Mouse (Mus musculus) cerebellum, adult 2 months (tissue): Measurements from ENCODE around the gene Mrpl44. TPM values are rescaled to one million over a fixed set of nuclear protein-coding genes. Genes with fewer than 3 reads are reported as not detected.
A peak's percentile ranks its signal among the peaks of the same experiment; 100 is the strongest.

Experiments used
- DNase-seq, 2 experiments: peaks; one replicate each; pipeline ENCODE4 v3.0.0; 2021
- H3K27ac ChIP-seq: fragments of 200-500 bp; 2 replicates; pipeline ENCODE4 v1.5.1; 2012; ENCODE audit warnings: low read length, control low read depth, inconsistent platforms; ENCODE audit not compliant: insufficient read depth
- H3K27me3 ChIP-seq: fragments of 200-500 bp; 2 replicates; pipeline ENCODE4 v1.6.1; 2012; ENCODE audit warnings: inconsistent platforms, mild to moderate bottlenecking, low read length, moderate library complexity; ENCODE audit not compliant: control insufficient read depth, insufficient read depth
- H3K4me1 ChIP-seq: fragments of 200-500 bp; 2 replicates; pipeline ENCODE4 v1.6.1; 2011; ENCODE audit warnings: low read length; ENCODE audit not compliant: control insufficient read depth, insufficient read depth
- H3K4me3 ChIP-seq: fragments of 200-500 bp; replicated peaks from 2 replicates; pipeline ENCODE3; 2011; ENCODE audit warnings: mild to moderate bottlenecking, low read depth, low read length, control low read depth; ENCODE audit not compliant: insufficient read depth
- CTCF ChIP-seq: fragments of 200-500 bp; IDR thresholded peaks from 2 replicates; pipeline ENCODE4 v1.5.1; 2011; ENCODE audit warnings: low read depth, mild to moderate bottlenecking, control low read depth, low read length, moderate library complexity, borderline replicate concordance; ENCODE audit not compliant: insufficient read depth
- POLR2A ChIP-seq: fragments of 200-500 bp; IDR thresholded peaks from 2 replicates; pipeline ENCODE4 v1.6.1; 2011; ENCODE audit warnings: low read length, control low read depth, borderline replicate concordance; ENCODE audit not compliant: insufficient read depth
- WGBS: fragments of 180-500 bp; shearing (Covaris S2); methylation state at CpG from one replicate; pipeline ENCODE4 v1.1.7; 2018; 5-methylcytosine and 5-hydroxymethylcytosine counted together
- polyA plus RNA-seq: library from polyadenylated mRNA; depleted of rRNA; stranded (reverse); fragments of >200 nt; gene quantifications from 2 replicates; pipeline ENCODE4 v1.2.3, GENCODE M21; 2012

Gene Mrpl44
- polyA plus RNA-seq, 1 experiment, result 29.5 TPM

DNA sequence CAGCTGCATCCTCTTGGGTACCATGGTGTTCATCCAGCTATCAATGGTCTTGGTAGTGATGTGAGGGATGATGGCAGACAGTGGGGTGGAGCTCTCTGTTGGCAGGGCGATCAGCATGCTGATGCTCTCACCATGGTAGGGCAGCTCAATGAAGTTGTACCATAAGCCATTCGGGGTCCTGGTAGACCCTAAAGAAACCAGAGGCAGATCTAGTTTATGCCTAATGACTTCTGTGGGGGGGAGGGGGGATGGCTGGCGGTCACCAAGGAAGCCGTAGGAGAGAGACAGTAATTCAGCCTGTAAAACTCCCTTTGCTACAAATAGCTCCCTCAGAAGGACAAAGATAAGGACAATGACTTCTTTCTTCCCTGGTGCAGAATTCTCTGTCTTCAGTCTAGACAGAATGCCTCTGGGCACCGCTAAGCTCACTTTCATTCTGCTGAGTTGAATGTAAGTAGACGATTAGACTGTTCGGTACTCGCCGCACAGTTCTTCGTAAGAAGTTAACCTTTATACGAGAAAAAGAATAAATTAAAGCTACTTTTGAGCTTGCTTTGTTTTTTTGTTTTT is 27.1 kb downstream of the Mrpl44 start:
- H3K4me1 ChIP-seq, result no peaks in the 10 kb centered on the region
- H3K4me3 ChIP-seq, result no peak overlapping the region
- no peak overlapping the region for H3K27ac ChIP-seq
- H3K27me3 ChIP-seq, result no peaks in the 10 kb centered on the region
- TF ChIP-seq CTCF (no peak), POLR2A (no peak)
- WGBS, result 66% methylated on average over 11 of the region's 11 CpGs
- DNase-seq, result no peak

DNA sequence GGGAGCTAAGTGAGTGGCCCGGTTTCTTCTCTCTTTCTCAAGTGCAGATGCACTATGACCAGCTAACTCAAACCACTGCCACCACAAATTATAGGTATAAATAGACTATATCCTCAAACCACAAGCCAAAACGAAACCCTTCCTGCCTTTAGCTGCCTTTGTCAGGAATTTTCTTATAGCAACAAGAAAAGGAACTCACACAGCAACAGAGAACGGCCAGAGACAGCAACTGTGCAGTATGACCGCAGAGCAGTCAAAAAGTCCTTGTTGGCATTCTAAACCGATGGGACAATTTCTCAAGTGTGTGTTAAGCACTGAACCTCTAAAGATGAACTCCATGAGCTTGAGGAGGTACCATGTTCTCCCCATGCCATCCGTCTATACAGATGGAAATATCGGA is 27.8 kb downstream of the Mrpl44 start:
- Histone ChIP-seq H3K27ac (no peak overlapping the region), H3K4me1 (no peaks in the 10 kb centered on the region), H3K27me3 (no peaks in the 10 kb centered on the region), H3K4me3 (no peak overlapping the region)
- TF ChIP-seq POLR2A (no peak), CTCF (no peak)
- DNase-seq, result no peak
- WGBS, result 82% methylated on average over 7 of the region's 7 CpGs

DNA sequence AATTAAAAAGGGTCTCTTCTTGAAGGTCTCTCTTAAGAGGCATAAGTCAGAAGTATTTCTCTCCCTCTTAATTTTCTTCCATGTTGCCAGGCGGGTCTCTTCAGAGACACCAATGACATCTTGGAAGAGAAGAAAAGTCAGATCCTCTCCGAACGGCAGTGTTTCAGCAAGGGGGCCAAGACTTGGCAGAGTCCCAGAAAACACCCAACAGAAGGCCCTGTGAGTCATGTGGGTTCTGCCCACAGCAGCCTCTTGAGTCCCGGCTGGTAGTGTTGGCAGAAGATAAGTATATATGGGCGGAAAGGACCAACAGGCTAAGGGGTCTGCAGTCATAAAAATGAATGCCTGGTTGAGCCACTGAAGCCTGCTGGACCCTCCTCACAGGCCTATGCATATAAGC is 31.0 kb downstream of the Mrpl44 start:
- no peak overlapping the region for H3K4me3 ChIP-seq
- WGBS, result 26% methylated on average over 5 of the region's 5 CpGs
- TF ChIP-seq CTCF (no peak), POLR2A (no peak)
- H3K27me3 ChIP-seq, result no peaks in the 10 kb centered on the region
- no peaks in the 10 kb centered on the region for H3K4me1 ChIP-seq
- H3K27ac ChIP-seq, result no peak overlapping the region
- DNase-seq, result no peak

DNA sequence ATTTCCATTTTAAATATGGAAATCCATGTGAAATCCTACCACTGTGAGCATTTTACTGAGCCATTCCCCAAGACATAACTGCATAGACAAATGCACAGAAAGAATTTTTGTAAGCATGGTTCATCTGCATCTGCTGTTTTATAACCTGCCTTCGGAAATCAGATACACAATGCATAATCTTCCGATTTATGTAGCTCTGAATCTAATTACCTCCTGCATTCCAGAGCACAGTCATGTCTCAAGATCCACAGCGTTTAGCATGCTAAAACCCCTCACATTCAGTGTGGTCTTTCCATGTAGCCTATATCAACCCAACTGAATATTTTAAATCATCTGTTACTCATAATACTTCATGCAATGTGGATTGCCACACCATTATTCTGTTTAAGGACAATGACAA is 33.6 kb downstream of the Mrpl44 start:
- TF ChIP-seq CTCF (no peak), POLR2A (no peak)
- 80% methylated on average over 3 of the region's 3 CpGs for WGBS

DNA sequence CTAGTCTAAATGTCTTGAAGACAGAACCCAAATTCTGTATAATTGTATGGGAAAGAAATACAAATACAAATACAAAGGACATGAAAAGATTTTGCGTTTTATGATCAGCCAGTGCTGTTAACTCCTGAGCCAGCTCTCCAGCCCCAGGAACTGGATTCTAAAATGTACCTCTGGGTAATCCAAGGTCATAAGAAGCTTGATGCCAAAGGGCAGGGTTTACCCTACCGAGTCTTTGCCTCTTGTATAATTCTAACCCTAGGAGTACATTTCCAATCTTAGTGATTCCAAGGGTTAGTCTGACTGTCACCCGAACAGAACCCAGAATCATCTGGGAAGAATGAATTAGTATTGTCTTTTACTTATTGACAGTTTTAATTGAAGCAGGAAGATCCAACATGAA is 39.6 kb downstream of the Mrpl44 start:
- TF ChIP-seq CTCF (no peak), POLR2A (no peak)
- 93% methylated on average over 3 of the region's 3 CpGs for WGBS
- H3K4me3 ChIP-seq, result no peak overlapping the region
- no peak overlapping the region for H3K27ac ChIP-seq
- no peak for DNase-seq
- H3K4me1 ChIP-seq, result no peaks in the 10 kb centered on the region
- H3K27me3 ChIP-seq, result no peaks in the 10 kb centered on the region

More for the DNA sequence above, 33.6 kb downstream of the Mrpl44 start:
- H3K4me3 ChIP-seq, result no peak overlapping the region
- H3K27ac ChIP-seq, result no peak overlapping the region
- no peaks in the 10 kb centered on the region for H3K4me1 ChIP-seq
- no peaks in the 10 kb centered on the region for H3K27me3 ChIP-seq
- DNase-seq, result no peak

DNA sequence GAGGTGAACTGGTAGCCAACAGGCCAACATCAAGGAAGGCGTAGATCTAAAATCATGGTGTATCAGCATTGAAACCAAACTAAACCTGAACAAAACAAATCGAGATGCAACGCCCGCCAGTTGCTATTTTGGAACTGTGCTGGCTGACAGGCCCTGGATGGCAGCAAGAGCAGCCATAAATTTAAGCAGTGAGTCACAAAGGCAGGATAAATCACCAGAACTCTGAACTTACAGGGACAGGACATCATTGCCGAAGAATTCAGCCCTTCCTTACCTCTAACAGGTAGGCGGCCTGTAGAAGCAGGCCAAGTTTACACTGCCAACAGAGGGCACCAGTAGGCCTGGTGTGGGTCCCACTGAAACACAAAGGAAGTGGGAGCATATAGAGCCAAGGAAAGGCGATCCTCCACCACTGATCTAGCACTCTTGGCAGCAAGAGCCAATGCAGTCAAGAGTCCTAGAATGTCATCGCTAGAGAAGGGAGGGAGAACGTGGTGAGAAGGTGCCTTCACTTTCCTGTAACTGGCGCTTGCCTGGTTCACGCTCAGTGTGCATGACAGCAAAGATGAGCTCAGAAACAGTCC is 43.6 kb downstream of the Mrpl44 start:
- DNase-seq, result no peak
- H3K27ac ChIP-seq, result no peak overlapping the region

DNA sequence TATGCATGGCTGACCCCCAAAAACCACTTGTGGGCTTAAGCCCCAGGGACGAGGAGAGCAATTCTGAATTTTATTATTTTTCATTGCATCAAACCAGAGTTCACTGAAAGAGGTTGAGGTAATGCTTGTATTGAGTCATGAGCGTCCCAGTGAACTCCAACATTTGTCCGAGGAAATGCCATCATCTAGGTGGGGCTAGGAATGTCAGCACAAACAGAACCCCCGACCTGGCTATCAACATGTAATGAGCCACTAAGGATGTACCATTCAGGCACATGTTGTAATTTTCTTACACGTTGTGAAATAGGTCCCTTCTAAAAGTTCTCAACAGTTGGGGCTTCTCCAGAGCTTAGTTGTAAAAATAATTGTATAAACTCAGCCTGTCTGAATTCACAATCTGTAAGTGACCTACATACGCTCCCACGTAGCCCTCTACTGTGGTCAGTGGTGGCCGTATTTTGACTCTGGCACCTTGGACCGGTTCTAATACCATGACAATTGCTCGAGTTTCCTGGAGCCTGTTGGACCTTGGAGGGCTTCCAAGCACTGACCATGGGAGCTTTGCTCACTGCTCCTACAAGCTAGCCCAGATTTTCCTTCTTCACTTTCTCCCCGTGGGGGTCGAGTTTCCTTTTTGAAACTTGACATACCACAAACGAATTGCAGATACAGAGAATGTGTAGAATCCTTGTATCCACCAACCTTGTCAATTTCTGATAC is 47.1 kb downstream of the Mrpl44 start:
- TF ChIP-seq POLR2A (no peak), CTCF (no peak)
- DNase-seq, result peak; percentile 11 to 29
- Histone ChIP-seq H3K4me1 (no peaks in the 10 kb centered on the region), H3K27ac (no peak overlapping the region), H3K27me3 (no peaks in the 10 kb centered on the region), H3K4me3 (no peak overlapping the region)
- 39% methylated on average over 13 of the region's 13 CpGs for WGBS

More for the DNA sequence above, 43.6 kb downstream of the Mrpl44 start:
- TF ChIP-seq CTCF, result no peak
- no peak for TF ChIP-seq POLR2A
- Histone ChIP-seq H3K4me1 (no peaks in the 10 kb centered on the region), H3K27me3 (no peaks in the 10 kb centered on the region), H3K4me3 (no peak overlapping the region)
- 90% methylated on average over 11 of the region's 11 CpGs for WGBS
